Mouse (Mus musculus): ENCODE measurements around the gene Lgals4. TPM values are rescaled to one million over a fixed set of nuclear protein-coding genes. Genes with fewer than 3 reads are reported as not detected.

Gene Lgals4
- polyA plus RNA-seq, 1 experiment = 2.4 TPM

DNA sequence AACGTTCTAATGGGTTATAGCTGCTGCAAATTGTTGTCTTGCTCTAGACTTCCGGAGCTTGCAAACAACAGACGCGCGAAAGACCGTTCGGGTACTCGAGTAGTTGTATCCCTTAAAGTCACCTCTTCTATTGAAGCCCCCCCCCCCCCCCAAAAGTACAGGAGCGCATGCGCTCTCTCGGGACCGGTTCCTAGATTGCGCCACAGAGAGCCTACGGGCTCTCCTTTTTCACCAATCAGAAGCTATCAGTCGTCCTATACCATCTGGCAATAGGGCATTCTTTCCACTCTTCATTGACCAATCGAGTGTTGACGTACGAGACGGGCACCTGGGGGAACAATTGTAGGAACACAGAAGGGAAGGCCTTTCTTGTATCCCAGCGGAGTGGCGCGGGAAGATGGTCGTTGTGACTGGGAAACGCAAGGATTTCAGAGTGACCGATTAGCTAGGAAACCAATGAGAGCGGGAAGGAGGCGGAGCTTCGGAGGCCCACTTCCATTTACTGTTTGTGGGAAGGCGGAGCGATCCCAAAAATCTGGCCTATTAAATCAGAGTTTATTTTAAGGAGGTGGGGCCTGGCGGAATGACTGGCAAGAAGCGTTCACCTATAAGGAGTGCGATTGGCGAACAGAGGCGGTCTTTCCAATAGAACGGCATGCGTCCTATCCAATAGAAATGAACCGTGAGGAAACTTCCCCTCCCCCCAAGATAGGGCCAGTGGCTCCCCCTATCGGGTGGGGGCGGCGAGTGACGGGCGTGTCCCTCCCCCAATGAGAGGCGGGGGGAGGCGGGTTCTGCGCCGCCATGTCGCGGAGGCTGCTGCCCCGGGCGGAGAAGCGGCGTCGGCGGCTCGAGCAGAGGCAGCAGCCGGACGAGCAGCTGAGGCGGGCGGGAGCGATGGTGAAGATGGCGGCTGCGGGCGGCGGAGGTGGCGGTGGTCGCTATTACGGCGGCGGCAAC is 23.3 kb upstream of the Lgals4 start:
- Histone ChIP-seq H3K27me3 (ENCODE audit: control insufficient read depth, insufficient read depth, low read length, poor library complexity, severe bottlenecking) (no peaks in the 10 kb centered on the region), H3K36me3 (ENCODE audit: control insufficient read depth, insufficient read depth, low read length, poor library complexity, severe bottlenecking) (peaks cover 36% of the 10 kb centered on the region), H3K9ac (ENCODE audit: low read depth, poor library complexity, severe bottlenecking) (peak overlapping the region; percentile 98), H3K4me1 (ENCODE audit: control insufficient read depth, insufficient read depth, low read length) (peaks cover 4% of the 10 kb centered on the region), H3K27ac (ENCODE audit: insufficient read depth, low read length) (peak overlapping the region; percentile 96), H3K4me3 (ENCODE audit: low read depth, low read length) (peak overlapping the region; percentile 91), H3K9me3 (replicated peaks; ENCODE audit: control insufficient read depth, insufficient read depth, low read length, poor library complexity, severe bottlenecking) (no peaks in the 10 kb centered on the region)
- TF ChIP-seq EP300 (IDR thresholded peaks at IDR 0.05; ENCODE audit: insufficient read depth, low read depth, low read length) (no peak), POLR2A (IDR thresholded peaks at IDR 0.05; ENCODE audit: insufficient read depth, low read length) (peak; percentile 76), CTCF (IDR thresholded peaks at IDR 0.05; ENCODE audit: low read depth, low read length) (peak; percentile 6)

DNA sequence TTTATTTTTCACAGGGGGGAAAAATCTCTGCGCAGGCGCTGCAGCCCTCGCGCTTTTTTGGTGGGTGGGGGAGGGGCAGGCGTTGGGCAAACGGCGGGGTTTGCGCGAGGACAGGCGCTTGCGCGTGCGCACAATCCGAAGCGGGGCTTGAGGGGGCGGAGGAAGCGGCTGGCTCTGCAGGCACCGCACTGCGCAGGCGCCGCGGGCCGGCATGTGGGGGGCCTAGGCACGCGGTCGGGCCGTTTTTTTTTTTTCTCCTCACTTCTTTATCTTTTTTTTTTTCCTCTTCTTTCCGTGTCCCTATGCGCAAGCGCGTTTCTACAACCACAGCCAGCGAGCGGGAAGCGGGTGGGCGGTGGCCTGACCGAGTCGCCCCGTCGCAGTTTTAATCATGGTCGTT is 22.4 kb upstream of the Lgals4 start:
- no peaks in the 10 kb centered on the region for H3K27me3 ChIP-seq (ENCODE audit: control insufficient read depth, insufficient read depth, low read length, poor library complexity, severe bottlenecking)
- peak overlapping the region; percentile 90 for H3K4me3 ChIP-seq (ENCODE audit: low read depth, low read length)
- TF ChIP-seq POLR2A (IDR thresholded peaks at IDR 0.05; ENCODE audit: insufficient read depth, low read length) (no peak), CTCF (IDR thresholded peaks at IDR 0.05; ENCODE audit: low read depth, low read length) (no peak), EP300 (IDR thresholded peaks at IDR 0.05; ENCODE audit: insufficient read depth, low read depth, low read length) (no peak)
- peak overlapping the region; percentile 98 for H3K9ac ChIP-seq (ENCODE audit: low read depth, poor library complexity, severe bottlenecking)
- peaks cover 2% of the 10 kb centered on the region for H3K4me1 ChIP-seq (ENCODE audit: control insufficient read depth, insufficient read depth, low read length)
- peak overlapping the region; percentile 73 for H3K27ac ChIP-seq (ENCODE audit: insufficient read depth, low read length)
- peaks cover 45% of the 10 kb centered on the region for H3K36me3 ChIP-seq (ENCODE audit: control insufficient read depth, insufficient read depth, low read length, poor library complexity, severe bottlenecking)
- H3K9me3 ChIP-seq (replicated peaks; ENCODE audit: control insufficient read depth, insufficient read depth, low read length, poor library complexity, severe bottlenecking) = no peaks in the 10 kb centered on the region

GRCm38 (mm10) chr7:28811640-28812275 is 21.9 kb upstream of the Lgals4 start:
- peak overlapping the region; percentile 90 for H3K4me3 ChIP-seq (ENCODE audit: low read depth, low read length)
- peak overlapping the region; percentile 73 for H3K27ac ChIP-seq (ENCODE audit: insufficient read depth, low read length)
- no peak for TF ChIP-seq POLR2A (IDR thresholded peaks at IDR 0.05; ENCODE audit: insufficient read depth, low read length)
- TF ChIP-seq CTCF (IDR thresholded peaks at IDR 0.05; ENCODE audit: low read depth, low read length) = no peak
- no peak for TF ChIP-seq EP300 (IDR thresholded peaks at IDR 0.05; ENCODE audit: insufficient read depth, low read depth, low read length)
- H3K36me3 ChIP-seq (ENCODE audit: control insufficient read depth, insufficient read depth, low read length, poor library complexity, severe bottlenecking) = peaks cover 50% of the 10 kb centered on the region
- H3K4me1 ChIP-seq (ENCODE audit: control insufficient read depth, insufficient read depth, low read length) = peaks cover 2% of the 10 kb centered on the region
- peak overlapping the region; percentile 98 for H3K9ac ChIP-seq (ENCODE audit: low read depth, poor library complexity, severe bottlenecking)
- no peaks in the 10 kb centered on the region for H3K9me3 ChIP-seq (replicated peaks; ENCODE audit: control insufficient read depth, insufficient read depth, low read length, poor library complexity, severe bottlenecking)
- no peaks in the 10 kb centered on the region for H3K27me3 ChIP-seq (ENCODE audit: control insufficient read depth, insufficient read depth, low read length, poor library complexity, severe bottlenecking)

GRCm38 (mm10) chr7:28812436-28812835 is 21.2 kb upstream of the Lgals4 start:
- Histone ChIP-seq H3K27ac (ENCODE audit: insufficient read depth, low read length) (peak overlapping the region; percentile 73), H3K4me3 (ENCODE audit: low read depth, low read length) (peak overlapping the region; percentile 90), H3K4me1 (ENCODE audit: control insufficient read depth, insufficient read depth, low read length) (peaks cover 2% of the 10 kb centered on the region), H3K36me3 (ENCODE audit: control insufficient read depth, insufficient read depth, low read length, poor library complexity, severe bottlenecking) (peaks cover 57% of the 10 kb centered on the region), H3K9me3 (replicated peaks; ENCODE audit: control insufficient read depth, insufficient read depth, low read length, poor library complexity, severe bottlenecking) (no peaks in the 10 kb centered on the region), H3K27me3 (ENCODE audit: control insufficient read depth, insufficient read depth, low read length, poor library complexity, severe bottlenecking) (no peaks in the 10 kb centered on the region), H3K9ac (ENCODE audit: low read depth, poor library complexity, severe bottlenecking) (peak overlapping the region; percentile 98)
- TF ChIP-seq EP300 (IDR thresholded peaks at IDR 0.05; ENCODE audit: insufficient read depth, low read depth, low read length) = no peak
- no peak for TF ChIP-seq CTCF (IDR thresholded peaks at IDR 0.05; ENCODE audit: low read depth, low read length)
- no peak for TF ChIP-seq POLR2A (IDR thresholded peaks at IDR 0.05; ENCODE audit: insufficient read depth, low read length)

- no peak for TF ChIP-seq EP300 (IDR thresholded peaks at IDR 0.05; ENCODE audit: insufficient read depth, low read depth, low read length)
- TF ChIP-seq POLR2A (IDR thresholded peaks at IDR 0.05; ENCODE audit: insufficient read depth, low read length) = no peak
- TF ChIP-seq CTCF (IDR thresholded peaks at IDR 0.05; ENCODE audit: low read depth, low read length) = no peak
- peak overlapping the region; percentile 98 for H3K9ac ChIP-seq (ENCODE audit: low read depth, poor library complexity, severe bottlenecking)
- peak overlapping the region; percentile 27 for H3K27ac ChIP-seq (ENCODE audit: insufficient read depth, low read length)
- peaks cover 62% of the 10 kb centered on the region for H3K36me3 ChIP-seq (ENCODE audit: control insufficient read depth, insufficient read depth, low read length, poor library complexity, severe bottlenecking)
- peaks cover 2% of the 10 kb centered on the region for H3K4me1 ChIP-seq (ENCODE audit: control insufficient read depth, insufficient read depth, low read length)
- H3K9me3 ChIP-seq (replicated peaks; ENCODE audit: control insufficient read depth, insufficient read depth, low read length, poor library complexity, severe bottlenecking) = no peaks in the 10 kb centered on the region
- 0 out of 2 replicates have a peak overlapping the region, but pooled peaks have one; percentile 90 for H3K4me3 ChIP-seq (ENCODE audit: low read depth, low read length)
- no peaks in the 10 kb centered on the region for H3K27me3 ChIP-seq (ENCODE audit: control insufficient read depth, insufficient read depth, low read length, poor library complexity, severe bottlenecking)
These were observed 20.7 kb upstream of the Lgals4 start for GRCm38 (mm10) chr7:28812949-28813348.
